Mouse (Mus musculus): ENCODE measurements around the gene Pigg. TPM values are rescaled to one million over a fixed set of nuclear protein-coding genes. Genes with fewer than 3 reads are reported as not detected.
A peak's percentile ranks its signal among the peaks of the same experiment; 100 is the strongest.

Pigg gene
- total and polyA plus RNA-seq, 2 experiments from 2014 or later, result 2.4 to 6.8 TPM

DNA sequence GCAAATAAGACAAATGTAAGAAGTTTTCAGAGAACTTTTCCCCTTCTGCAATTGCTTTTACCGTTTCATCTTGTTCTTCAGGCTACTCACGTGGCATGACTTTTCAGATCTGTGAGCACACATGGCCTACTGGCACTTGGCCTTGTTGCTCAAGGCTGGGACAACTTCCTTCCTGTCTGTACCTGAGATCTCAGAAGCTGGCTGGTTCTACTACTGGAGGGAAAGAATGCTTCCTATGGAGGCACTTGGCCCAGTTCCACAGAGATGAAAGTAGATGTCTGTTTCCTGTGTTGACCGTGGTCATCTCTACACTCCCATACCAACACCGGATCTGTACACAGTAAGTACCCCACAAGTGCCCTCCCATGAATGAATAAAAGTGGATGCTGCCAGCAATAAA is 47.8 kb downstream of the Pigg start:
- Histone ChIP-seq H3K4me1 (ENCODE audit: insufficient read depth, low read length) (peaks cover 2% of the 10 kb centered on the region; the same call in 1 of the 2 replicates), H3K27me3 (ENCODE audit: insufficient read depth, low read length) (peaks cover 8% of the 10 kb centered on the region; the same call in 1 of the 2 replicates), H3K9me3 (ENCODE audit: low read length) (no peaks in the 10 kb centered on the region), H3K36me3 (ENCODE audit: insufficient read depth, low read length) (no peaks in the 10 kb centered on the region), H3K27ac (ENCODE audit: low read depth, low read length) (no peak overlapping the region), H3K4me3 (ENCODE audit: low read depth, low read length) (no peak overlapping the region), H3K9ac (replicated peaks; ENCODE audit: low read length, poor library complexity, severe bottlenecking) (no peak overlapping the region), H3K4me2 (ENCODE audit: low read depth, low read length, poor library complexity, severe bottlenecking) (no peak overlapping the region)
- no peak for TF ChIP-seq CTCF (IDR thresholded peaks at IDR 0.05)
- 95% methylated on average over 4 of the region's 4 CpGs for WGBS
- DNase-seq (ENCODE audit: low spot score), result no peak
- ATAC-seq (ENCODE audit: low FRiP score), result no peak

DNA sequence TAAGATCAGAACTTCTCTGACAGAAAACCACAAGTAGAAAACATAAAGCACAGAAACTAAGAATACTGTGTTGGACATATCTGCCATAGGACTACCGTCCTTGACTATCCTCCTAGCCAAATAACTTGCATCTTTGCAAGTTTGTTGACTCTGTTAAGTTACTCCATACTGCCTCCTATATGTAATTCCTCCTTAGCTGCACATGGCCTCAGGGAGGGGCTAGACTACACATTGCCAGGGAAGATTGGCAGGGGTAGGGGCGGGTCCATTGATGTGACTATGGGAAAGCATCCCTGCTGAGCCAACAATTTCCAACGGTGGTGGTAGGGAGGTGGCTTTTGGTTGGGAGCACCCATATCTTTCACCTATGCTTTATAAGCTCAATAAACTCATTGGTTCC is 49.9 kb downstream of the Pigg start:
- peak; percentile 37 for DNase-seq (ENCODE audit: low spot score)
- Histone ChIP-seq H3K27ac (ENCODE audit: low read depth, low read length) (no peak overlapping the region), H3K9me3 (ENCODE audit: low read length) (no peaks in the 10 kb centered on the region), H3K4me3 (ENCODE audit: low read depth, low read length) (no peak overlapping the region), H3K27me3 (ENCODE audit: insufficient read depth, low read length) (peaks cover 10% of the 10 kb centered on the region; the same call in 1 of the 2 replicates), H3K36me3 (ENCODE audit: insufficient read depth, low read length) (no peaks in the 10 kb centered on the region), H3K4me2 (ENCODE audit: low read depth, low read length, poor library complexity, severe bottlenecking) (no peak overlapping the region), H3K9ac (replicated peaks; ENCODE audit: low read length, poor library complexity, severe bottlenecking) (no peak overlapping the region), H3K4me1 (ENCODE audit: insufficient read depth, low read length) (peaks cover 7% of the 10 kb centered on the region; the same call in 1 of the 2 replicates)
- peak; percentile 50 for TF ChIP-seq CTCF (IDR thresholded peaks at IDR 0.05)
- no peak for ATAC-seq (ENCODE audit: low FRiP score)
- WGBS, result 32% methylated on average over 3 of the region's 3 CpGs

DNA sequence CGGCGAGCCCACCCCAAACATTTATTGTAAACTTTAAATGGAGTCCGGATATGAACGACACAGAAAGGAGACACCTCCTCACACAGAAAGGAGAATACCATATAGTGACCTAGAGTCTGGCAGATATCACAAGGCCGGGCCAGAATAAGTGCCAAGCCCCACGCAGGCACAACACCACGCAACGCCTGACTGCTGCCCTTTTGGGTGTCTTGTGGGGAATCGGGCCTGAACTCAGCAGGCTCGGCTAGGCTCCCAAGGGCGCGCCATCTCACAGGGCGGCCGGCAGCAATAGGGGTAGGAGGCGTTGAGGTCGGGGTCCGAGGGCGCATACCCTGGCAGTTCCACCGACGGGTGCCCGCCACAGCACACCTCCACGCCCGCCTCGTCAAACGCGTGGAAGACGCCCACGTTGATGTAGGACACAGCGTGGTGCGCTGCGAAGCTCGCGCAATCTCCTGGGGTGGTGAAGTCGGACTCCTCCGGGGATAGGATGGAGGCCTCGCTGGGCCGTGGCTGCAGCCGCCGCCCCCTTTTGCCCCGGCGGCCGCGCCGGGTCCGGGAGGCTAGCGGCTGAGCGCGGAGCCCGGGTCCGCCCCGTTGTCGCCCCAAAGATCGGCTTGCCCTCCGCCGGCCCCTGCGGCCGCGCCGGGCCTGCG is 54.0 kb downstream of the Pigg start:
- H3K4me2 ChIP-seq (ENCODE audit: low read depth, low read length, poor library complexity, severe bottlenecking), result peak overlapping the region; percentile 71
- TF ChIP-seq CTCF (IDR thresholded peaks at IDR 0.05), result no peak
- peak; percentile 4; the same call in 1 of the 2 replicates for ATAC-seq (ENCODE audit: low FRiP score)
- no peak for DNase-seq (ENCODE audit: low spot score)
- H3K4me1 ChIP-seq (ENCODE audit: insufficient read depth, low read length), result peaks cover 7% of the 10 kb centered on the region
- no peaks in the 10 kb centered on the region for H3K36me3 ChIP-seq (ENCODE audit: insufficient read depth, low read length)
- H3K4me3 ChIP-seq (ENCODE audit: low read depth, low read length), result peak overlapping the region; percentile 70
- WGBS, result 2% methylated on average over 60 of the region's 60 CpGs
- H3K9me3 ChIP-seq (ENCODE audit: low read length), result no peaks in the 10 kb centered on the region
- H3K27me3 ChIP-seq (ENCODE audit: insufficient read depth, low read length), result peaks cover 23% of the 10 kb centered on the region
- peak overlapping the region; percentile 73 for H3K9ac ChIP-seq (replicated peaks; ENCODE audit: low read length, poor library complexity, severe bottlenecking)
- no peak overlapping the region for H3K27ac ChIP-seq (ENCODE audit: low read depth, low read length)

DNA sequence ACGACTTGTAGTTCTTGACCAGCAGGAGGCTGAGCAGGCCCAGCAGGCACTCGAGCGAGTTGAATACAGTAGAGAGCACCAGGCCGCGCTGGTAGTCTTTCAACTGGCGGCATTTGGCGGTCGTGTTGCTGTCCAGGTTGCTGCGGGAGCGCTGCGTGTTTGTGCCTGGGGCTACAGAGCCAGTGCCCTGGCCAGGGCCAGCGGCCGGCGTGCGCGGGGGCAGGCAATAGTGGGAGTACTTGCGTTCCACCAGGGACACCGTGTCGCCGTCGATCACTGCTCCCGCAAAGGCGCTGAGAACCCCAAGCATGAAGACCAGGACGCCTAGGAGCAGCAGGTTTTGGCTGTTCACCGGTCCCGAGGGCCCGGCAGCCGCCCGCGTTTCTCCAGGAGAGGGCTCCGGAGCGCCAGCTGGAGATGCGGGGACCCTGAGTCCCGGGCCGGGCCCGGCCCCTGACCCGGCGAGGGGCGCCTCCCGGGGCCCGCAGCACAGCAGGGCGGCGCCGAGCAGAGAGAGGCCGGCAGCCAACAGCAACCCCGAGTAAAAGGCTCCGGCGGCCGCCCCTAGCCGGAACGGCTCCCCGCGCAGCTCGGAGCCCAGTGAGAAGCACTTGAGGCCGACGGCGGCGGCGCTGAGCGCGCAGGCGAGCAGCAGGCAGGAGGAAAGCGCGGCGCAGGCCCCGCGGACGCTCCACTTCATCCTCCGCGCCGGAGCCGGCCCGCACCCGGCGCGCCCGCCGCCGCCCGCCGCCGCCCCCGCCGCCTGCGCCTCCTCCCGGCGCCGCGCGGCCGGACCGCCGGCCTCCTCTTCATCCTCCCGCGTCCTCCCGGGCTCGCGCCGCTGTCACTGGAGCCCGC is 54.8 kb downstream of the Pigg start:
- H3K36me3 ChIP-seq (ENCODE audit: insufficient read depth, low read length), result no peaks in the 10 kb centered on the region
- no peaks in the 10 kb centered on the region for H3K9me3 ChIP-seq (ENCODE audit: low read length)
- peaks cover 7% of the 10 kb centered on the region for H3K4me1 ChIP-seq (ENCODE audit: insufficient read depth, low read length)
- 0% methylated on average over 54 of the region's 100 CpGs for WGBS
- 0 out of 2 replicates have a peak, but pooled peaks have one; percentile 18 for TF ChIP-seq CTCF (IDR thresholded peaks at IDR 0.05)
- peaks cover 25% of the 10 kb centered on the region for H3K27me3 ChIP-seq (ENCODE audit: insufficient read depth, low read length)
- peak overlapping the region; percentile 73 for H3K9ac ChIP-seq (replicated peaks; ENCODE audit: low read length, poor library complexity, severe bottlenecking)
- DNase-seq (ENCODE audit: low spot score) (peak; percentile 39), ATAC-seq (ENCODE audit: low FRiP score) (peak; percentile 54)
- peak overlapping the region; percentile 70 for H3K4me3 ChIP-seq (ENCODE audit: low read depth, low read length)
- H3K27ac ChIP-seq (ENCODE audit: low read depth, low read length), result peak overlapping the region; percentile 51
- peak overlapping the region; percentile 71 for H3K4me2 ChIP-seq (ENCODE audit: low read depth, low read length, poor library complexity, severe bottlenecking)

DNA sequence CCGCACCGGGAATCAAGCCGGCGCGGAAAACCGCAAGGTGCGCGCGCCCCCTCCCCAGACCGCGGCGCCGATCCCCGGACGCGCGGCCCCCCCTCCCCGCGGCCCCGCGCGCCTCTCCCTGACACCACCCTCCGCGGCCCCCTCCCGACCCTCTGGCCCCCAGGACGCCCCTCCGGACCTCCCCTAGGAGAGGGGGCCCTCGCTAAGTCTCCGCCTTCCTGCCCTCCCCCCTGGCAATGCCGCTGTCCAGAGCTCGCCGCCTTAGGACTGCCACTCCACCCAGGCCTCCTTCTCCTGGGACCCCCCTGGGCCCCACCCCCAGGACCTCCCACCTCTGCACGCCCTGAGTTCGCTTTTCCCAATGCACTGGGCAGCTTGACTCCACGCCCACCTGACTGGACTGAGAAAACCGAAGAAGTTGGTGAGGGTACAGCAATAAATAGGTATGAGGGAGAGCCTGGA is 55.5 kb downstream of the Pigg start, which contains the start of gene Gm42517:
Gene Gm42517, minus strand, starts transcription at position 52 of the 462 bp plus-strand sequence.
- Histone ChIP-seq H3K9me3 (ENCODE audit: low read length) (no peaks in the 10 kb centered on the region), H3K9ac (replicated peaks; ENCODE audit: low read length, poor library complexity, severe bottlenecking) (peak within 1 kb of the TSS; percentile 73), H3K36me3 (ENCODE audit: insufficient read depth, low read length) (no peaks in the 10 kb centered on the region), H3K4me2 (ENCODE audit: low read depth, low read length, poor library complexity, severe bottlenecking) (peak within 1 kb of the TSS; percentile 71), H3K27ac (ENCODE audit: low read depth, low read length) (peak within 1 kb of the TSS; percentile 51), H3K4me1 (ENCODE audit: insufficient read depth, low read length) (peaks cover 7% of the 10 kb centered on the region), H3K4me3 (ENCODE audit: low read depth, low read length) (peak within 1 kb of the TSS; percentile 70), H3K27me3 (ENCODE audit: insufficient read depth, low read length) (peaks cover 25% of the 10 kb centered on the region)
- peak; percentile 5 for DNase-seq (ENCODE audit: low spot score)
- peak; percentile 25; the same call in 1 of the 2 replicates for ATAC-seq (ENCODE audit: low FRiP score)
- TF ChIP-seq CTCF (IDR thresholded peaks at IDR 0.05), result no peak
- 4% methylated on average over 17 of the region's 36 CpGs for WGBS

Measured in midbrain, postnatal 0 days (tissue).